Mouse (Mus musculus) ES-CJ7 (cell line): Measurements from ENCODE around the gene Olfr520.
"Not testable (repeated sequence)": the region's sequence is repeated elsewhere in the genome, so short reads cannot be mapped to it uniquely, and the experiment has no call there.

Experiments used
- DNase-seq: peaks from one replicate; pipeline ENCODE4 v3.0.0; 2011; ENCODE audit warnings: low read depth, low spot score

Gene Olfr520

GRCm38 (mm10) chr7:99729973-99730372, at the start of gene Olfr520:
TSS of gene Olfr520 (plus strand) at chr7:99730273.
- DNase-seq: no peak

DNA sequence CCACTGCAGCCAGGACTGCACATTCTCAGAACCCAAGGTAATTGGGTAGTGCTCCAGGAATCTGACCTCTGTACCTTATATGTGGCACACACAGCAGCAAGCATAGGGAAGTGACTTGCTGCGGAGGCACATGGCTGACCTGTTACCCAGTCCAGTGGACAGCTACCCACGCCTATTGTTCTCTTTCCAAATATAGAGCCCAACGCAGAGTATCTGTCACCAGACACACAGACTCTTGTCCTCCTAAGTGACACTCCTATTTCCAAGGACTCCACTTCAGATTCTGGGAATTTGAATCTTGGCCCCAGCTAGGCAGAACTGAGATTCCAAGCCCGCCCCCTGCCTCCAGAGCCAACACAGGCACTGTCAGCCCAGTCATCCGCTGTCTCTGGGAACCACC, 49.3 kb upstream of the Olfr520 start:
- DNase-seq: no peak

- DNase-seq: no peak
Measured at GRCm38 (mm10) chr7:99684086-99684485, 46.0 kb upstream of the Olfr520 start.

- DNase-seq: no peak
Measured at GRCm38 (mm10) chr7:99690819-99691218, 39.3 kb upstream of the Olfr520 start.

- DNase-seq: no peak
Measured at GRCm38 (mm10) chr7:99692396-99692795, 37.7 kb upstream of the Olfr520 start.

- no peak for DNase-seq
Measured at GRCm38 (mm10) chr7:99693387-99693786, 36.7 kb upstream of the Olfr520 start.

GRCm38 (mm10) chr7:99693976-99694375, 36.1 kb upstream of the Olfr520 start:
- no peak for DNase-seq

DNA sequence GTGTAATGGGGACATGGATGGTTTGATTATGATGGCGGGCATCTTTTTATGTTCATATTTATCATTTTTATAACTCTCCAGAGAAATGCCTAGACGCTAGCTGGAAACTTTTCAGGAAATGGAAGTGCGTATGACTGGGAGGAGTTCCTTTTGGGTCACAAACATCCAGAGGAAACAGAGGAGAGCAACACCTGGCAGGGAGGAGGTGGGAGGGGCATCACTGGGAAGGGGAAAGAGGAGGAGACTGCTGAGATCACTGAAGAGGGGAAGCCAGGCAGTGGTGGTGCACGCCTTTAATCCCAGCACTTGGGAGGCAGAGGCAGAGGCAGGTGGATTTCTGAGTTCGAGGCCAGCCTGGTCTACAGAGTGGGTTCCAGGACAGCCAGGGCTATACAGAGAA, 35.6 kb upstream of the Olfr520 start:
- not testable (repeated sequence) for DNase-seq

GRCm38 (mm10) chr7:99695471-99696057, 34.5 kb upstream of the Olfr520 start:
- no peak for DNase-seq

DNA sequence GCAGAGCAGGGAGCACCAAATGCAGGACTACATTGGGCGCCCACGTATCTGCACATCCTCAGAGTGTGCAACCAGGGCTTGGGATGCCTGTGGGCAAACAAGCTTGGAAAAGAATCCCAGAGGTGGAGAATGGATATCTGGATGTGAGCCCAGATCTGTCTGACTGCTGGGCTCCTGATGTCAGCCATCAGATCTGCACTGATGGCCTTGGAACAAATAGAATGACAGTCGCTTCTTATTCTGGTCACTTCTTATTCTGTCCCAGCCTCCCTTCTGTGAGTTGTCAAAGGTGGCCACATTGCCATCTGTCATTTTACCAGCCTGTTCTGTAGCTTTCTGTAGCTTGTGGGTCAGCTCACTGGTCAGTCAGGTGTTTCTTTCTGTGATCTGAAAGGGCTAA, 31.5 kb upstream of the Olfr520 start:
- no peak for DNase-seq

- no peak for DNase-seq
Measured at GRCm38 (mm10) chr7:99699106-99699505, 31.0 kb upstream of the Olfr520 start.

DNA sequence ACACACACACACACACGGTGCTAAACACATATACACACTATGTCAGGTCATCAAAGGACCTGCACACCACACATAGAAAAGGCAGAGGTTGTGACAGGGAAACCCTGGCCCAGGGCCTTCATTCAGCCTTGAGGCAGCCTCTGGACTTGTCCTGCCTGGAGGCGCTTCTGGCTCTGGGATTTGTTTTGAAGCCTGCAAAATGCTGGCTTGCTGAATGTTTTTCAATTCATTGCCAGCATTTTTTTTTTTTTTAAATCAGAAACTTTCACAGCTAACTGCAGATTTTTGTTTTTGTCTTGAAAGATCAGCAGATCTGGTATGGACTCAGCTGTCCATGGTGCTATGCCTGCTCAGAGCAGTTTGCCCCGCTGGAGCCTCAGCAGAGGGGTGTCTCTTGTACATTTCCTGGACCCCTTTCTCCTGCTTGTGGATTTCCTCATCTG, 30.3 kb upstream of the Olfr520 start:
- no peak for DNase-seq

DNA sequence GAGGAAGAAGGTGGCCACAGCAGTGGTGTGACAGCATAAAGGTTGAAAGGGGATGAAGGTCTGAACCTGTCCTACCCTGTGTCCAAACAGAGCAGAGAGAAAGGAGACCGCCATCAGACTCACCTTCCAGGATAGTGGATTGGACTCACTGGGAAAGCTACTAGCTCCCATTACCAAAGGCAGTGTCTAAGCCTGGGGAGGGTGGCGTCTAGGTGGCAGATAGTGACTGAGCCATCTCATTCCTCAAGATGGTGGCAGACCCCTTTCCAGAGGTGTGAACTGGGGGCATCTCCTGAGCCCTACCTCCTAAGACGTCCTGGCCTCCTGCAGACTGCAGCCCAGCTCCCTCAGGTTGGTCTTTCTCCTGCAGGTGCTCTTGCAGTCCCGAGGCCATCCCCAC, 29.4 kb upstream of the Olfr520 start:
- no peak for DNase-seq

- no peak for DNase-seq
Measured at GRCm38 (mm10) chr7:99702201-99702600, 27.9 kb upstream of the Olfr520 start.

DNA sequence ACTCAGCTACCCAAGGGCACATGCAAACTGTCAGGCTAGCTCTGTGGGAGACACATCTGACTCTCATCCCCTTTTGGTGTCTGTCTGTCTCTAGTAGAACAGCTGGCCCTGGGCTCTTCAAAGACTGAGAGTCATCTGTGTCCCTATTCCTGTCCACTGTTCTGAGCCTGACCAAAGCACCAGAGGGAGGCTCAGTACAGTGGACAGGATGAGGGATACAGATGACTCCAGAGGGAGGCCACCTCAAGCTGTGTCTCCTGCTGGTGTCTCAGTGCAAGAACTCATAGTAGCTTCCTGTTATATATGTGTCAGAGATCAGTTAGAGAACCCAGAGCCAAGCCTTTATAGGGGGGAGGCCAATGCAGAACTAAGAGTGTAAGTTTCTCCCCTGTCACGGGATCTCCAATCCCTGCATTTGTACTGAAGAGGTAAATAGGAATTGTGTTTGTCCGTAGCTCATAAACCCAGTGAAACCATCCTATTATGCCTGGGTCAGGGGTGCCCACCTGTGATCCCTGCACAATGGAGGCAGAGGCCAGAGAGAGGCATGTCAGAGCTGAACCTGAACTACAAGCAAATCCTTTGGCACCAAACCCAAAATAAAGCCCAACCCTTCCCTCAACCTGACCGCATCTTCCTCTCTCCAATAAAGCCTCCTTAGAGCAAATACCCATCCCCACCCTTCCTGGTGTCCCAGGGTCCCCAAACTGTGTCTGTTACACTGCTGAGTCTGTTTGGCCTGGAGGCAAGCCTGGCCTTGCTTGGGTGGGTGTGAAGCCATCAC, 25.1 kb upstream of the Olfr520 start:
- no peak for DNase-seq

DNA sequence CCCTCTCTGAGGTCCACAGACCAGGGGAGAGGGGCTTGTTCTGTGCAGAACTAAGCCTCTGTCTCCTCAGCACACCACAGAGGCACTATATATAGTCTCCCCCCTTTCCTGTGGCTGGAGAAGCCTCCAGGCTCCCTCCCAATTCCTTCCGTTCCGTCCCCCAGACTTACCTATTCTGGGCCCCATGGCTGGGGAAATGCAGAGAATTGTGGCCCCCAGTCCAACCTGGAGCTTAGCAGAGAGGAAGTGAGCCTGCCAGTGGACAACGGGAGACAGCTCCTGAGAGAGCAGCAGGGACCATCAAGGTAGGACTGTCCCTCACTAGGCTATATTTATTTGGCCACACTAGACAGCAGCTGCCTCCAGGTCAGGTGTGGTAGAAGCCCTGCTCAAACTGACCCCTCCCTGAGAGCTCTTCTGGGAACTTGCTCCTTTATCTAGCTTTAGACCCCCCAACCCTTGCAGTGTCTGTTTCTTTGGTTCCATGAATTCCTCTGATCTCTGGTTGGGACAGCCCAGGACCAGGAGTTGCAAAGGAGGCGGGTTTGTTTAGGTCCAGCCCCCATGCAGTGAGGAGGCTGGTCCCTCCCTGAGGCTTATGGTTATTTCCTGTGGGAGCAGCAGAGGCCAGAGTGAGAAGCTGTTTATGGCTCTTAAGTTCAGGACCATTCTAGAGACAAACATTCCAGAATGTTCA, 23.6 kb upstream of the Olfr520 start:
- DNase-seq: no peak

- DNase-seq: no peak
Measured at GRCm38 (mm10) chr7:99707038-99707595, 23.0 kb upstream of the Olfr520 start.

DNA sequence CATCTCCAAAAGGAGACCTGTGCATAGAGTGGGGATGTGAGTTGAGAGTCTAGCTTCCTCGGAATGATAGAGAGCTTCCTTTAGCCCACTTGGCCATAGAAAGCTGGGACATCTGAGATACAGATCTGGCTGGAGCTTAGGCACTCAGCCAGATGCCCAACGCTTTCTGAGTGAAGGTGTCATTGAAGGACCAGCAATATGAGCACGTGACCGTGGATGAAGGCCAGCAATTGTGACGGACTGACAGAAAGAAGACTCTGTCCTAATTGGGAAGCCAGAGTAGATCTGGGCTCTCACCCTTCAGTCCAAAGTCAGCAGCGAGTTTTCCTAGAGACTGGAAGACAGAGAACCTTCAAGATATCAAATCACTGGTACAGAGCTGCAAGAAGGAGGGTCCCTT, 22.4 kb upstream of the Olfr520 start:
- no peak for DNase-seq

- DNase-seq: no peak
Measured at GRCm38 (mm10) chr7:99708301-99708721, 21.8 kb upstream of the Olfr520 start.

- DNase-seq: no peak
Measured at GRCm38 (mm10) chr7:99708750-99709149, 21.3 kb upstream of the Olfr520 start.

- no peak for DNase-seq
Measured at GRCm38 (mm10) chr7:99709992-99710391, 20.1 kb upstream of the Olfr520 start.

- peak; percentile 17 for DNase-seq
Measured at GRCm38 (mm10) chr7:99710476-99710875, 19.6 kb upstream of the Olfr520 start.
